Mouse (Mus musculus) liver, postnatal 0 days (tissue): ENCODE measurements at regions not wholly inside any gene's neighbourhood (a gene's known extent, or its start where the extent isn't known, plus 50 kb on each side); places are given as distances from the start of the nearest gene placed in this dataset.

Experiments used
- CTCF ChIP-seq: sonication (generic); IDR thresholded peaks from 2 replicates; pipeline ENCODE4 v1.5.1; 2016; ENCODE audit warnings: antibody characterized with exemption, low read depth
- EP300 ChIP-seq: IDR thresholded peaks from 2 replicates; pipeline ENCODE4 v1.6.1; 2016; ENCODE audit warnings: antibody characterized with exemption, low read depth, mild to moderate bottlenecking

- TF ChIP-seq CTCF (no peak), EP300 (no peak)
Measured at GRCm38 (mm10) chr1:73269051-73269755, 253.5 kb upstream of the Tnp1 start.
